Mouse (Mus musculus) layer of hippocampus, adult 8-10 months (tissue): ENCODE results near the gene Slit1. TPM values are rescaled to one million over a fixed set of nuclear protein-coding genes. Genes with fewer than 3 reads are reported as not detected.

ENCODE experiments used
- DNase-seq, 2 experiments: peaks; one replicate each; pipeline ENCODE4 v3.0.0; 2022; ENCODE audit warnings: low spot score in 2 of 2
- total RNA-seq, 4 experiments: library from RNA; stranded (reverse); gene quantifications; 2 replicates each; pipeline ENCODE4 v1.2.4; 2022

The Slit1 gene
- total RNA-seq: 100 to 1,000 TPM; 184 to 232 (median 208) TPM

DNA sequence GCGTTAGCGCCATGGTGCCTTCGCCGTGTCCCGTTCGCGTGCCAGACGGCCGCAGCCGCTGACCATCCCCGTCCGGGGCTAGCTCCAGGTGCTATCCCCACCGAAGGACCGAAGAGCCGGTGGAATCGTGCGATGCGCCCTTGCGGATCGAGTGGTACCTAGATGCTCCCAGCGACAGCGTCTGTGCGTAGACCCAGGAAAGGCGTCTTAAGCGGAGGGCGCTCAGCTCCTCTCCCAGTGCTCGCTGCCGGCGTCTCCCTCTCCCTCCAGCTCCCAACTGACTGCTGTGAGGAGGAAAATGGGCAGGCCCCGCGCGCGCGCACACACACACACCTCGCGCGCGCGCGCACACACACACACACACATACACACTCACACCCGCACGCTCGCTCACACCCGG is at the start of gene Slit1:
Slit1 (minus strand) TSS at position 270 of the 400 bp plus-strand sequence.
- peak; percentile 56 to 74 for DNase-seq

DNA sequence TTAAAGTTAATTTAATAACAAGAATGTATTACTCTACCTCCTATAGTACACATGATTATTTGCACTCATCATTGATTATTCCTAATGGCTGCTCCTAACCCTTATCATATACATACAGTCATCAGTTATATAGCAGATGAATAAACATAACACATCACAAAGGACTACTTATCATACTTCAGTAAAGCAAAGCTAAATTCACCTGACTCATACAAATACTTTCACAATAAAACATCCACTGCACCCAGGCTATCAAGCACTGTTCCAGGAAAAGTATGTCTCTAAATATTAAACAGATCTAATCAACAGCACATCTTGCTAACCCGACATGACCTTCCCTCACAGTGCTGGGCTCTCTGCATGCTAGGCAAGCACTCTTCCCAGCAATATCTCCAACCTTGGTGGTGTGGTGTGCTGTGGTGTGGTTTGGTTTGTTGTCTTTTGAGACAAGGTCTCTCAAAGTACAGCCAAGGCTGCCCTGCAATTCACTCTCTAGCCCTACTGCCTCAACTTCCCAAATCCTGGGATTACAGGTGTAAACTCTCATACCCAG is 49.5 kb upstream of the Slit1 start:
- no peak for DNase-seq

DNA sequence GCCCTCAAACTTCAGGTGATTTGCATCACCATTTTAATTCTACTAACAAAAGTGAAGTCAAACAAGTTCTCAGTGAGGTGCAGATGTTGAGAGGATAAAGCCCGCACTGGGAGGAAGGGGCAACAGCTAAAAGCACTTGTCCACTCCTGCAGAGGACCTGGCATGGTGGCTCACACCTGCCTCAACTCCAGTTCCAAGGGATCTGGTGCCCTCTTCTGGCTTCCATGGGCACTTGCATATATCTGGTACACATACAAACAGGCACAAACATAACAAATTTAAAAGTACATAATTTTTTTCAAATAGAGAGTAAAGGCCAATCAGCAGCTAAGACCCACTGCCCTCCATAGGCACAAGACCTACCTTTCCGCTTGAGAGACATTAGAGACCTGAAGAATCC is 47.9 kb upstream of the Slit1 start:
- DNase-seq: no peak

DNA sequence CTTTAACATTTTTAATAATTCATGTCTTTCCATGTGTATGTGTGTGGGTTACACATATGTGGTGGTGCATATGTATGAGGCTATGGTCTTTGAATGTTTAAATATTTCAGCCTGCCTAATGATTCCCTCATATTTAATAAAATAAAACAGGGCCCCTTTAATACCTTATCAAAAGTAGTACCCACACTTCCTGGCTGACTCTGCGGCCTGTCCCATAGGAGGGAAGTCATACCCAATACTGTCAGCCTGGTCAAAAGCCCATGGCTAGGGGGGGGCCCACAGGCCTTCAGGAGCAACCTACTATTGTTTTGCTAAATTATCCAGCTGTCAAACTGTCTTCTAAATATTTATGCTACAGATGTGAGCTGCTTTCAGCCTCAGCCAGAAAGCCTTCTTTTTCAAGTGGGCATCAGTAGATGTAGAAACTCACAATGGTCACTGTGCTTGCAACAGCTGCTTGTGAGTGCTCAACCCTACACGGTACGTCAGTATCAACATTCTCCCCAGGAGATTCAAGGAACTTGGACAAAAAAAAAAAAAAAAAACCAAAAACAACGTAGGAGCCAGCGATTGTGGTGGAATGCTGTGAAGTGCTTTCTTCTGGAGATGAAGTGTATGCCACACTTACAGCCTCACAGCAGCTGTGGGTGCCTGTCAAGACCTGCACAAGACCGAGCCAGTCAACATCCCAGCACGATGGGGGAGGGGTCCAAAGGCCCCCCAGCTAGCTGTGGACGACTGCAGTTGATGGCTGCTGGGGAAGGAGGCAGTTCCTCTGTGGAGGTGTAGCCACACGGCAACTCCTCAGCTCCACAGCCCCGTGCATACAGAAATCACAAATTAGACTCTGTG is 45.9 kb upstream of the Slit1 start:
- no peak for DNase-seq

DNA sequence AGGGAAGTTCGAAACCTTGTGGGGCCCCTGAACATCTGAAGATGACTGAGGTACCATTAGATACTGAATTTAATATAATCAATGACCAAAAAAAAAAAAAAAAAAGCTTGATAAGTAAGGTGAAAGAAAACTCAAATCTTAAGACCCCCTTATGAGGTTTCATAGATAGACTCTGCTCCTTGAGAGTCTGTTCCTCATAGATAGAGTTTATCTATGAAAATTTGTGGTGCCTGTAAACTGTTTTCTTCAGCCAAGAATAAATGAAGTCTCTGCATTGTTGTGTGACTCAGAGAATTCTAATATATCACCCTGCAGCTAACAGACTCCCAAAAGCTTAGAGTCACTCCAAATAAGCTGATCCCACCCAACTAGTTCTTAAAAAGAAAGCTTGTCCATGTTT is 43.4 kb upstream of the Slit1 start:
- DNase-seq: no peak

DNA sequence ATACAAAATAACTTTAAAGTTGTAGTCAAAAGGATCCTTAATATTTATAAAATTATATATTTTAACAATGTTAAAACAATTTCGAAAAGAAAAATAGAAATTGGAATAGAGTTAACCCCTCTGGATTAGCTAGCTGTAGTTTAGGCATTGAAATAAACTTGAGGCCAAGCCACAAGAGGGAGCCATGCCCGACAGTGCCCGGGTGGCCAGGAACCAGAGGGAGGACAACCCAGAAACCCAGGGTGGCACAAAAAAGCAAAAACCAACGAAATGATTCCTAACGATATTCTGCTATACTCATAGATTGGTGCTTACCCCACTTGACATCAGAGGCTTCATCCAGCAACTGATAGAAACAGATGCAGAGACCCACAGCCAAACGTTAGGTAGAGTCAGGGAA is 34.0 kb upstream of the Slit1 start:
- no peak for DNase-seq

DNA sequence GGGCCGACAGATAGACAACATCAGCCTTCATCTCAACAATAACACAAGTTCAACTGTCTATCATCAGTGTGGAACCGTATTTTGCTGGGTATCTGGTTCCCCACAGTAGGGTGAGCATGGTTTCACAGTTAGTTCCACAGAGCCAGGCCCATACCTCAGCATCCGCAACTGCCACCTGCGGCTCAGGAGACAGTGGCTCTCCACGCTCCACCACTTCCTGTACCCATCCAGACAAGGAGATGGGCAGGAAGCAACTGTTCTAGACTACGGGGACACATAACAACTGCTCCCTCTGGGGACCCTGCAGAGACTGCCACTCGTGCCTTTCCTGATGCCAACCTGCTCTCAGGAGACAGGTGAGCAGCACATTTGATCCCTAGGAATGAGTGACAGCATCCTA is 25.2 kb upstream of the Slit1 start:
- no peak for DNase-seq

DNA sequence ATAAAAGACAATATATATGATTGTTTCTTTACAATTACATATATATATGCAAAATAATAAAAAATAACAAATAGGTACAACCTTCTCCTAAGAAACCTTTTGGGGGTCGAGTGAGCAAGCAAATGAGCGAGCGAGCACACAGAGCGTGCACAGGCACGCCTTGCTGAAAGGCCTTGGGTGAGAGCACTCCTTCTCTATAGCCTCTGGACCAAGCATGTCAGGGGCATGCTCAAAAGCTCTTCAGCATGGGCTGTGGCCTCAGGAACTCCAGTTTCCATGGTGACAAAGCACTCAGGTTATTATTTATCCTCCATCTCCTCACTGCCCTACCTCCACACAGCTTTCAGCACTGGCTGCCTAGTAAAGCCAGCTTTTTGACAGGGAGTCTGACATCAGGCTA is 23.2 kb upstream of the Slit1 start:
- no peak for DNase-seq

DNA sequence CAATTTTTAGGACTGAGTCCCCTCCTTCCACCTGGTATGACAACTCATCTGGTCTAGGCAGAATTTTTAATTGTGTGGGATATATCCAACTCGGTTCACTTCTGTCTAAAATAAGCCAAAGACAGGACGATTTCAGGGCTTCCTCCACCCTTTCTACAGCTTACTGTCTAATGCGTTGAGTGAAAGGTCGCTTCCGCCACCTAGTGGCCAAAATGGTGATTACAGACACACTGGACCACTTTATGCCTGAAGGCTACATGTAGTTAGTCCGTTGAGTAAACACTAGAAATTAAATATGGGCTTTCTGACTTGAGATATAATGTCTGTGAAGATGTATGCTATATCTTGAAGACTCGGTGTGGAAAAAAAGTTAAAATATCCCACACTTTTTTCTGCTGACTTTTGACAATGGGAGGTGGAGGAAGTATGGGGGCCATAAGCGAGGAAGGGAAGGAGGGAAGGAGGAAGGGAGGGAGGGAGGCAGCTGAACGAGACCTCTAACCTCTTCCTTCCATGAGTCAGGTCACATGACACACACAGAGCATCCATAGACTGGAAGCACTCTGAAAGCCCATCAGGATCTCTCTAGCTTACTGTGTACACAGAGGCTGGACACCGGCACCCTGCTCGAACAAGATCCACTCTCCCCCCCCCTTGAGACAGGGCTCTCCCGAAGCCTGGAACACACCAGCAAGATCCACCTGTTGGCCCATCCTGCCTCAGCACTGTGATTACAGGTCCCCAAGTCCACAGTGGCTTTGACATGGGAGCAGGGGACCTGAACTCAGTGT is 20.6 kb upstream of the Slit1 start:
- DNase-seq: peak; percentile 78 to 97

DNA sequence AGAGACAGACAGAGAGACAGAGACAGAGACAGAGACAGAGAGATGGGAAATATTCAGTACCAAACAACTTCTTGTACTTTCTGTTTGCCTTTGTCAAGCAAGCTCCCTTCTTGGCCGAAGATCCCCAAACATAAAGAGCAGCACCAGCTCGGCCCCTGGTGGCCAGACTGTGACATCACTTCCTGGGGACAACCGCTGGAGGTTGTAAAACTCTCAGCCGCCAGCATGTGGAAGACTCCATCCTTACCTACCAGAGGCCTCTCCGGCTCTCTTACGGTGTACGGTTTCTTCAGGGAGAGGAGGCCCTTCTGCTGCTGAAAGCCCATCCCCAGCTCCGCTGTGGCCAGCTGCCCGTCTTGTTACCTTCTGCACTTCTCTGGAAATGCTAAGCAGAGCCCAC is 18.1 kb upstream of the Slit1 start:
- DNase-seq: no peak

DNA sequence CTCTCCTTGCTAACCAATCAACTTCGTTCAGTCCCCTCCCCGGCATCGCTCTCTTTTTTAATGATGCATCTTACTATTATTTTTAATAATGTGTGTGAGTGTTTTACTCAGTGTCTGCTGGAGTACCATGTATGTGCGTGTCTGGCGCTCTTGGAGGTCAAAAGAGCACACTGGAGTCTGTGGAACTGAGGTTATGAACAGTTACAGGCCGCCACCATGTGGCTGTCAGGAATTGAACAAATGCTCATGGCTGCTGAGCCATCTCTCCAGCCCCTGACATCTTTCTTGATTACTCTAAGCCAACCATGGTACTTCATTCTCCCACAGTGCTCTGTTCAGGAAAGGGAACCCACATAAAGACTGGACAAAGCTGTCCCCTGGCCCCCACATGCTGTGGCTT is 16.3 kb upstream of the Slit1 start:
- DNase-seq: no peak

DNA sequence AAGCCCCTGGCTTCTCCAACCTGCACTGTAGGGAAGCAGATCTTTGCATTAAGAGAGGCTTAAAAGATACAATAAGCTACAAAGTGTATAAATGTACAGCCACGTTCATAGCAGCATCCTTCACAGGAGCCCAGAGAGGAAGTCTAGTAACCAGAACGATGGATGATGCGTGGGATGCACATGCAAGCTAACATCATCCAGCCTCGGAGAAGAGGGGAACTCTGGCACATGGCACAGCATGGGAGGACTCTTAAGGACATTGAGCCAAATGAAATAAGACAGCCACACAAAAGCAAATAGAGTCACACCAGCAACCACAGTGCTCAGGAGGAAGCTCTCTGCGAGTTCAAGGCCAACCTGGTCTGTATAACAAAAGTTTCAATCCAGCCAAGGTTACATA is 15.8 kb upstream of the Slit1 start:
- DNase-seq: no peak

DNA sequence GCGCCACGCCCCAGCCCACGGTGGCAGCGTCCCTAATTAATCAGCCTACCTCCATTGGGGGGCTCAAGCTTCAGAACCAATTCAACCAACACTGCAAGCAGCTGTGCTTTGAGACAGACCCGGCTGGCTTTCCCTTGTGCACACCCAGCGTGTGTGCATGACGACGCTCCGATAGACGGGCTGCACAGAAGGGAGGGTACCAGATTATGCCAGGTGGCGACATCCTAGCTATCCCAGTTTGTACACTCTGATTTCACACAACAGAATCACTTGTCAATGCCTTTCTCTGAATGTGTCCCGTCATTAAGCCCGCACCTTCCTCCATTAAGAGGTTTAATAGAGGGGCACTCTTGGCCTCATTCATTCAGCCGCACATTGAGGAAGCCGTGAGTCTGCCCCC is 11.3 kb upstream of the Slit1 start:
- DNase-seq: no peak

DNA sequence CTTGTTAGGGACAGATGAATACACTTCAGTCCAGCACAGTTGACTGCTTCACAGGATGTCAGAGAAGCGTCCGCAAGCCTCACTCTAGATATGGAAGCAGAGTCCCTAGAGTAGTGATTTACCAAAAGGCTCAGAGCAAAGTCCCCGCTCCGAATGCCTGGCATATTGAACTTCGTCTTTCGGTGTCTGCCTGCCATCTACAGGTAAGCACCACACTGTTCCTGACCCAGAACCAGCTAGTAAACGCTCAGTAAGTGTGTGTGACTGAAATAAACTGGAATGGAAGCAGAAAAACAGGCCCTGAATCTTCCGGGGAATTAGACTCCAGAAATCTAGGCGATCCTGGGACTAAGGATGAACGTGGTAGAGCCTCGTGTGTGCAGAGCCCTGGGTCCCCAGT is 8.4 kb upstream of the Slit1 start:
- no peak for DNase-seq

DNA sequence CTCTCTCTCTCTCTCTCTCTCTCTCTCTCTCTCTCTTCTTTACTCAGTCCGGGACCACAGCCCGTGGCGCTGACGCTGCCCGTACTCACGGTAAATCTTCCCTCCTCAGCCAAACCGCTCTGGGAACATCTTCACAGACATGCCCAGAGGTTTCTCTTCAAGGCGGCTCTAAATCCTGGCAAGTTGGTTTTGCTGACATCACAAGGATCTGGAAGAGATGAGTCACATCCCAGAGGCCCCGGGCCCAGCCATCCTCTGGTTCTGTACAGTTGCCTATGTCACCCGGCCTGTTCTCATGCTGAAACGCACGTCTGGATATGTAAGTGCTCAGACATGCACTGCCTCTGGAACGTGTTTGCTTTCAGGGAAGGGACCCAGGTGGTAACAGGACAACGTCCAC is 4.0 kb upstream of the Slit1 start:
- no peak for DNase-seq

DNA sequence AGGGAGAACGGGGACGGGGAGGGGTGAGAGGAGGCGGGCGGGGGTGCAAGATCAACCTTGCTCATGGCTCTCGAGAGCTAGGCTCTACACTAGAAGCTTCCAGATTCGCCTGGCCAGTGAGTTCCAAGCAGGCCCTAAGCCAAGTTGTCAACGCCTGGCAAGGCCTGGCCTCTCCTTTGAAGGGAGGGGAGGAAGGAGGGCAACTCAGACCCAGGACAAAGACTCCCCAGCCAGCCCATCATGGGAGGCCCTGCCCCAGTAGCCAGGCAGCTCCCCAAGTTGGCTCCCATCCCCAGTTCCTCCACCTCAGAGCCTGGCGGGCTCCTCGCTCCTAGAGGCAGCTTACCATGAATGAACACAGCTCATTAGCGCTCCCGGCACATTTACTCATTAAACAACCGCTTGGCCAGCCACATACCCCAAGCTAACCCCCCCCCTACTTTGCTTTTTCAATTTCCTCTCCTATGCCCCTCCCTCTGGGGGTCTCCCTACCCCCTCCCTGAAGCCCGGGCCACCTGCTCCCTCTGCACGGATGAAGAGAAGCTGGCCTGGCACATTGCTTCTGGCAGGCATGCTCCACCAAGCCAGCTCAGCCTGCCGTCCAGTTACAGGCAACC is 2.6 kb upstream of the Slit1 start:
- peak; percentile 67 to 78 for DNase-seq

DNA sequence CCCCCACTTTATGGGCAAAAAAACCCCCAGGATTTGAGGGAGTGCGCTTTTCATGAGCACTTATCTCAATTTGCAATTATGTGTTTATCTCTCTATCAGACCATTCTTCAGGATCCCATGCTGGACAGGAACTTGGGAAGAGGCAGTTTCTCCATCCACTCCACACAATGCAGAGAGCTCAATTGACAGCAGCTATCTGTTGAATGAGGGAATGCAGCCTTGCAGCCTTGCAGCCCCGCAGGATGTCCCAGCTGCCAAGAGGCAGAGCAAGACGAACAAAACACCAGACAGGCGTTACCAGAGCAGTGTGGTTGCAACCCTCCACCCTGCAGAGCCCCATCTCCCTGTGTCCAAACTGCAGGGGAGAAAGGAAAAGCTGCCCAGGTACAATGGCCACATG is 4.6 kb downstream of the Slit1 start:
- no peak for DNase-seq

DNA sequence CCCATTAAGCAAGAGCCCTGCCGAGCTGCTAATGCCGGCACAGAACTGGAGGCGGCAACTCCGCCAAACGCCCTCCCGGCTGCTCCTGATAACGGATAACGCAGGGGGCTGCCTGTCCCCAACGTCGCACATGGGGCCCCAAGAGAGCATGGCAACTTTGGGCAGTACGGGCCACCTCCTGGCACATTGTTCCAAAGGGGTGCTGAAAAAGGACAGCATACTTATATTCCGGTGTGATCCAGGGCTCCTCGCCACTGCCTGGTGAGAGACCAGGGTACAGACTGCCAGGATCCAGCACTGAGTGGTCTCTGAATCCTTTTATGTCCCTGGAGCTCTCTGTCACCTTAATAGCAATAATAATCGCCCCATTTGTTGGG is 5.0 kb downstream of the Slit1 start:
- DNase-seq: no peak

DNA sequence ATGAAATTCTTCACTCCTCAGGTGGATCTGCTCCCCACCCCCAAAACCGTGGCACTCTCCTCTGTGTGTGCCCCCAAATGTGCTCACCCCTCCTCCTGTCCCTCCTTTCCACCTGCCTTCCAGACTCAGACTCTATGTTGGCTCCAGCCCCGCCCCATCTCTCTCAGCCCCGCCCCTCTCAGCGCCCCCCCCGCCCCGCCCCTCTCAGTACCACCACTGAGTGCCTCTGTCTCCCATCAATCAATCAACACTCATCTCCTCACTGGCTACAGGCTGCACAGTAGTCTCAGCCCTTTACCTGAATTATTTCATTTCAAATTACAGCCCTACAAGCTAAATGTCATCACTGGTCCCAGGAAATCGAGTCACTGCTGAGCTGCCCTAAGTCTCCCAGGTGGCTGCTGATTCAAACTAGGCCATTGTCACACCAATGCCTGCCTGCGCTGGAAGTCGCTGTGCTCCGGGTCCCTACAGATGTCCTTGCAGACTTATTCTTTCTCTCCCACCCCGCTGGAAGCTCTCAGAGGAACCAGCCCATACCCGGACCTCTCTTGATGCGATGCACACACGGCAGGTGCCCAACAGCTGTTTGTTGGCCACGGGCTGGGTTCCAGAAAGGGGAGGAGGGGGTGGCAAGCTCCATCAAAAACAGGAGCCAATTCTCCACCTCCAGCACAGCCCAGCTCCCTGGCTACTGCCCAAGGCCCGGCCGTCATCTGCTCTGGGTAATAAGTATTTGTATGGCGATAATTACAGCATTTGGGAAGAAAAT is 5.6 kb downstream of the Slit1 start:
- peak; percentile 78 to 87 for DNase-seq

DNA sequence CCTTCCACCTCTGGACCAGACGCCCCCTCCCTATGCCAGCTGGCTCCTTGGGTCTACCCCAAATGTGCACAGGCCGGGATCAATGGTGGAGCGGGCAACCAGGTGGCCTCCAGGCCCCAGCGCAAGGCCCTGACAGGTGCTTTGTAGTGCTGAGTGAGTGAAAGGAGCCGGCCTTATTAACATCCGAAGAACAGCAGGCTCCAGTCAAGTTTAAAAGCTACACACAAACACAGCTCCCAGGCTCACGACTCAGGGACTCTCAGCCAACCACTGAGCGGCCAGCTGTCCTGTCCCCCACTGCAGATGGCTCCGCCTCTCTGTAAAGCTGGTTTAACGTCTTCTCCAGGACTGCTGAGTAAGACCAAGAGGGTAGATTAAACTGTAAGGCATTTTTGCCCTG is 8.8 kb downstream of the Slit1 start:
- peak; percentile 72 to 80 for DNase-seq

DNA sequence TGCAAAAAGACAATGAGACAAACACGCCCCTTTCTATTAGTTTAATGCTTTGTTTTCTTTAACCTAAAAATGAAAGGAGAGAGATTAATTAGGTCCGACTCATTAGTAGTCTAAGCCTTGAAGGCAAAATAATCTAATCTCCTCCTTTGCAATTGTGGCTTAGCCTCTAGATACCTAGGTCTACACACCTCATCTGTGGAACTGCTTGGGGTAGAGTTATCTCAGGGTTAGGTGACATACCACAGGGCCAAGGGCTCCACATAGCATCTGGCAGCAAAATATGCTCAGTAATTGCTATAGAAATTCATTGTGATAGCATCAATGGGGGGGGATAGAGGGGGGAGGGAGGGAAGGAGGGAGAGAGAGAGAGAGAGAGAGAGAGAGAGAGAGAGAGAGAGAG is 18.0 kb downstream of the Slit1 start:
- DNase-seq: no peak
